Mouse (Mus musculus) telencephalon, adult 2 months (tissue): Measurements from ENCODE around the gene Harbi1.
"Not testable (repeated sequence)": the region's sequence is repeated elsewhere in the genome, so short reads cannot be mapped to it uniquely, and the experiment has no call there.

Experiments used
- DNase-seq: peaks from one replicate; pipeline ENCODE4 v3.0.0-alpha.2; 2011; ENCODE audit warnings: low read depth, low spot score

Gene Harbi1

GRCm38 (mm10) chr2:91714921-91715320, 4.3 kb downstream of the Harbi1 start:
- DNase-seq = no peak

GRCm38 (mm10) chr2:91718276-91718675, 7.6 kb downstream of the Harbi1 start:
- DNase-seq = no peak

- no peak for DNase-seq
Measured at GRCm38 (mm10) chr2:91723382-91723781, 12.7 kb downstream of the Harbi1 start.

- DNase-seq = no peak
Measured at GRCm38 (mm10) chr2:91723951-91724350, 13.3 kb downstream of the Harbi1 start.

- DNase-seq = no peak
Measured at GRCm38 (mm10) chr2:91724716-91725115, 14.1 kb downstream of the Harbi1 start.

- DNase-seq = not testable (repeated sequence)
Measured at GRCm38 (mm10) chr2:91725476-91725875, 14.8 kb downstream of the Harbi1 start.

- DNase-seq = no peak
Measured at GRCm38 (mm10) chr2:91727011-91727410, 16.4 kb downstream of the Harbi1 start.

- no peak for DNase-seq
Measured at GRCm38 (mm10) chr2:91729571-91729970, 18.9 kb downstream of the Harbi1 start.

- DNase-seq = peak; percentile 98
Measured at GRCm38 (mm10) chr2:91729971-91730821, 19.5 kb downstream of the Harbi1 start, which contains the start of gene Ambra1. Ambra1 (plus strand) TSS chr2:91730134.

DNA sequence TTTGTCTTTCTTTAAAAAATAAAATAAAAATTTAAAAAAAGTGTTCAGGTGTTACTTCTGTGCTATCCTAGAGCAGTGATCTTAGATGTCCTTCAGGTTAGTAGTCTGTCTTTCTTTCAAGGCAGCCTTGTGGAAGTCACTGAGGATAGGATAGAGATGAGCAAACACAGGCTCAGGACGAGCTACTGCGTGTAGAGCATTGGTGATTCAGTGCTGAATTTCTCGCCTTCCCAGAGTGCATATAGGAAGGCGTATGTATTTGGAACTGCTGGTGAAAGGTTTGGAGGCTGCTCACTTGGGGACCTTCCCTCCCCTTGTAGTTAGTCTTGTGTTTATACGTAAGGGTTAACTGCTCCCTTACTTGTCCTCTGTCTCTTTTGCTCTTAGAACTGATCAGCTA, 24.6 kb downstream of the Harbi1 start:
- no peak for DNase-seq

DNA sequence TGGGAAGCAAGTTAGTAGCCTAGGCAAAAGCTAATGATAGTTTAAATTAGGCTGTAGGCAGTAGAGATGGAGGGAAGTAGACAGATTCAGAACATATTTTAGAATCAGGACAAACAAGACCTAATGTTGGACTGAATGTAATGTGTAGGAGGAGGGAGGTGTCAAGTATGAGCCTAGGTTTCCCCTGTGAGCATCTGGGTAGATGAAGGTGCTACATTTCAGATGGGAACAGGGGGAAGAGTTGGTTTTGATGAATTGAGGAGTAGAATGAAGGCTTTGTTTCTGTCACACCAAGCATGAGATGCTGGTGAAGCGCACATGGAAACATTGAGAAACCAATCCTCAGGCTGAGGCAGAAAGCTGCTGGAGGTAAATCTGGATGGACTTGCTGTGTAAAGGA, 28.9 kb downstream of the Harbi1 start:
- peak; percentile 43 for DNase-seq

DNA sequence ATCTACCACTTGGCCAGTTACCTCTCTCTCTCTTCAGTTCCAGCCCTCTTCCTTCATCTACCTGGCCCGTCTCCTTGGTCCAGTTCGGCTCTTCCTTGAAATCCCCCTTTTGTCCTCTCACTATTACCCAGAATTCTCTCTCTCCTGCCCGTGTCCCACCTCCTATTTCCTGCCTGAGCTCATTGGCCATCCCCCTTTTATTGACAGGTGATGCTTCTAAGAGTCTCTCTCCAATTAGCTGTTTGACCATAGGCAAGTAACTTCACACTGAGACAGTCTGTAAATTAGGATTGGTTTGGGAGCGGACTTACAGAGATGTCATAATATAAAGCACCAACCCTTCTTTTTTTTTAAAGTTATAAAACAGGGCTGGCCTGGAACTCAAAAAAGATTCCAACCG, 34.0 kb downstream of the Harbi1 start:
- DNase-seq = no peak

GRCm38 (mm10) chr2:91749811-91750261, 39.2 kb downstream of the Harbi1 start:
- peak; percentile 67 for DNase-seq
